Mouse (Mus musculus) neural tube, embryonic 11.5 days (tissue): ENCODE data around the gene Hadhb. TPM values are rescaled to one million over a fixed set of nuclear protein-coding genes. Genes with fewer than 3 reads are reported as not detected.

Experiments
- ATAC-seq: fragments of 200-750 bp; cut with Nextera tagmentation; 2 replicates; pipeline ENCODE4 v1.8.0; 2017; ENCODE audit warnings: moderate number of reproducible peaks, mild to moderate bottlenecking, moderate TSS enrichment, moderate library complexity; ENCODE audit not compliant: insufficient read depth, low FRiP score, low TSS enrichment
- DNase-seq: peaks from one replicate; pipeline ENCODE4 v3.0.0-alpha.2; 2015; ENCODE audit warnings: low spot score
- H3K27ac ChIP-seq: fragments of 300-500 bp; sonication (generic); 2 replicates; pipeline ENCODE4 v1.5.1; 2014; ENCODE audit warnings: low read depth, mild to moderate bottlenecking, low read length
- H3K27me3 ChIP-seq: fragments of 300-500 bp; sonication (generic); 2 replicates; pipeline ENCODE4 v1.6.1; 2014; ENCODE audit warnings: mild to moderate bottlenecking, low read length, mixed read lengths; ENCODE audit not compliant: control insufficient read depth, insufficient read depth
- H3K36me3 ChIP-seq: fragments of 300-500 bp; sonication (generic); 2 replicates; pipeline ENCODE4 v1.6.1; 2014; ENCODE audit warnings: mild to moderate bottlenecking, low read length, moderate library complexity, mixed read lengths; ENCODE audit not compliant: control insufficient read depth, insufficient read depth
- H3K4me1 ChIP-seq: fragments of 300-500 bp; sonication (generic); 2 replicates; pipeline ENCODE4 v1.6.1; 2014; ENCODE audit warnings: low read length, mixed read lengths; ENCODE audit not compliant: control insufficient read depth, insufficient read depth
- H3K4me2 ChIP-seq: fragments of 300-500 bp; sonication (generic); 2 replicates; pipeline ENCODE4 v1.6.1; 2014; ENCODE audit warnings: low read depth, mild to moderate bottlenecking, moderate library complexity
- H3K4me3 ChIP-seq: fragments of 300-500 bp; sonication (generic); 2 replicates; pipeline ENCODE4 v1.5.1; 2014; ENCODE audit warnings: low read depth, low read length
- H3K9ac ChIP-seq: fragments of 300-500 bp; sonication (generic); 2 replicates; pipeline ENCODE4 v1.6.1; 2014; ENCODE audit warnings: mild to moderate bottlenecking, low read length
- H3K9me3 ChIP-seq: fragments of 300-500 bp; sonication (generic); 2 replicates; pipeline ENCODE4 v1.6.1; 2016; ENCODE audit warnings: low read length; ENCODE audit not compliant: control insufficient read depth
- WGBS: fragments of 180-500 bp; shearing (Covaris S2); extraction: QIAGEN DNeasy Blood & Tissue Kit; methylation state at CpG from one replicate; pipeline ENCODE4 v1.1.7; 2014; 5-methylcytosine and 5-hydroxymethylcytosine counted together
- microRNA counts: library from miRNA; unstranded; fragments of <30 nt; microRNA quantifications from one replicate; lab custom pipeline; 2015
- microRNA-seq: library from miRNA; unstranded; fragments of <30 nt; microRNA quantifications from one replicate; pipeline ENCODE4, GENCODE M21; 2016
- polyA plus RNA-seq: library from polyadenylated mRNA; unstranded; fragments of >200 nt; fragmentation: Nextera tagmentation; extraction: Ambion mirVana; gene quantifications from 2 replicates; pipeline ENCODE4 v1.2.1, GENCODE M21; 2014

Gene Hadhb
- polyA plus RNA-seq, 1 experiment from 2014 or later: 108 TPM

- H3K4me2 ChIP-seq: no peak overlapping the region
- no peaks in the 10 kb centered on the region for H3K36me3 ChIP-seq
- H3K27me3 ChIP-seq: no peaks in the 10 kb centered on the region
- H3K4me3 ChIP-seq: no peak overlapping the region
- no peak for ATAC-seq
- no peak for DNase-seq
- no peaks in the 10 kb centered on the region for H3K9me3 ChIP-seq
- H3K4me1 ChIP-seq: 0 out of 2 replicates have a peak, but pooled peaks cover 9% of the 10 kb centered on the region
- H3K9ac ChIP-seq: no peak overlapping the region
- no peak overlapping the region for H3K27ac ChIP-seq
- 86% methylated on average over 4 of the region's 4 CpGs for WGBS
Observed at GRCm38 (mm10) chr5:30230901-30231300, 75.9 kb downstream of the Hadhb start.

GRCm38 (mm10) chr5:30231891-30232270 lies 76.8 kb downstream of the Hadhb start:
- 49% methylated on average over 16 of the region's 16 CpGs for WGBS
- 0 out of 2 replicates have a peak, but pooled peaks cover 9% of the 10 kb centered on the region for H3K4me1 ChIP-seq
- H3K36me3 ChIP-seq: no peaks in the 10 kb centered on the region
- H3K27ac ChIP-seq: peak overlapping the region; percentile 45; the same call in 1 of the 2 replicates
- ATAC-seq (no peak), DNase-seq (no peak)
- no peaks in the 10 kb centered on the region for H3K9me3 ChIP-seq
- H3K4me3 ChIP-seq: peak overlapping the region; percentile 75
- no peaks in the 10 kb centered on the region for H3K27me3 ChIP-seq
- peak overlapping the region; percentile 55 for H3K4me2 ChIP-seq
- H3K9ac ChIP-seq: peak overlapping the region; percentile 55

GRCm38 (mm10) chr5:30232271-30232971 lies 77.4 kb downstream of the Hadhb start, which contains the start of gene Selenoi:
TSS of gene Selenoi (plus strand) at chr5:30232581.
- no peaks in the 10 kb centered on the region for H3K9me3 ChIP-seq
- peak within 1 kb of the TSS; percentile 73 for H3K9ac ChIP-seq
- peak within 1 kb of the TSS; percentile 85 for H3K27ac ChIP-seq
- H3K36me3 ChIP-seq: no peaks in the 10 kb centered on the region
- peak; percentile 99 for ATAC-seq
- 0 out of 2 replicates have a peak, but pooled peaks cover 9% of the 10 kb centered on the region for H3K4me1 ChIP-seq
- peak within 1 kb of the TSS; percentile 85 for H3K4me2 ChIP-seq
- H3K4me3 ChIP-seq: peak within 1 kb of the TSS; percentile 75
- DNase-seq: peak; percentile 98
- no peaks in the 10 kb centered on the region for H3K27me3 ChIP-seq
- 5% methylated on average over 71 of the region's 71 CpGs for WGBS

- H3K27ac ChIP-seq: peak overlapping the region; percentile 85
- WGBS: 5% methylated on average over 15 of the region's 15 CpGs
- H3K4me1 ChIP-seq: 0 out of 2 replicates have a peak, but pooled peaks cover 9% of the 10 kb centered on the region
- no peaks in the 10 kb centered on the region for H3K27me3 ChIP-seq
- peak overlapping the region; percentile 73 for H3K9ac ChIP-seq
- DNase-seq: no peak
- H3K4me3 ChIP-seq: peak overlapping the region; percentile 75
- ATAC-seq: no peak
- H3K36me3 ChIP-seq: no peaks in the 10 kb centered on the region
- H3K9me3 ChIP-seq: no peaks in the 10 kb centered on the region
- peak overlapping the region; percentile 85 for H3K4me2 ChIP-seq
Observed at GRCm38 (mm10) chr5:30233042-30233441, 78.0 kb downstream of the Hadhb start.

GRCm38 (mm10) chr5:30233979-30234378 lies 78.9 kb downstream of the Hadhb start:
- H3K27me3 ChIP-seq: no peaks in the 10 kb centered on the region
- 72% methylated on average over 8 of the region's 8 CpGs for WGBS
- no peak overlapping the region for H3K4me3 ChIP-seq
- peak overlapping the region; percentile 22; the same call in 1 of the 2 replicates for H3K9ac ChIP-seq
- no peaks in the 10 kb centered on the region for H3K36me3 ChIP-seq
- peak overlapping the region; percentile 85 for H3K4me2 ChIP-seq
- 0 out of 2 replicates have a peak, but pooled peaks cover 9% of the 10 kb centered on the region for H3K4me1 ChIP-seq
- no peak overlapping the region for H3K27ac ChIP-seq
- ATAC-seq (no peak), DNase-seq (no peak)
- H3K9me3 ChIP-seq: no peaks in the 10 kb centered on the region

MicroRNAs encoded within 50 kb of the gene (microRNA counts, 519-probe panel; counts per million panel counts)
- 171 counts per million, percentile 57 among the panel's probes with 10 or more counts for microRNA mmu-miR-1960 (lab: Ali Mortazavi, UCI)

Small RNA genes within 50 kb of the gene (microRNA-seq; reads per million reads assigned to microRNA genes)
- 1.0 reads per million for gene Mir1960

Other genes with a start within 250 kb of the Hadhb start
- gene Il6, start 142.1 kb upstream of the Hadhb start, polyA plus RNA-seq: 0.11 TPM in 1 of 2 replicates, not detected in the other
- 247 and 248 TPM in 2 replicates for gene Tyms, start 81.6 kb upstream of the Hadhb start, polyA plus RNA-seq
- gene Garem2, start 50.1 kb upstream of the Hadhb start, polyA plus RNA-seq: 14.4 and 16.5 TPM in 2 replicates
- 2.1 and 2.3 TPM in 2 replicates for gene 3110082J24Rik, start 49.2 kb upstream of the Hadhb start, polyA plus RNA-seq
- 93.0 and 102 TPM in 2 replicates for gene Hadha, start 86 bp upstream of the Hadhb start, polyA plus RNA-seq
- not detected in 2 replicates for gene Adgrf3, start 50.5 kb downstream of the Hadhb start, polyA plus RNA-seq
- 28.2 TPM in 2 replicates for gene Selenoi, start 77.3 kb downstream of the Hadhb start, polyA plus RNA-seq
- 0.24 and 0.42 TPM in 2 replicates for gene Drc1, start 126.1 kb downstream of the Hadhb start, polyA plus RNA-seq